ENCODE assay signal across 15 mouse cellular contexts in genomic region chr2:27355684-27356083, GRCm38 (mm10).
A peak's percentile ranks its signal among the peaks of the same experiment; 100 is the strongest.
DNase-seq lines count a peak whose midpoint lies in the region; ATAC-seq and TF ChIP-seq lines count a peak whose summit lies in the region.
"Had no signal": no experiment of that assay in that cellular context is flagged by ENCODE, and none has a peak within 500 bp of the region (broad histone marks: within the 10 kb centered on the region; RNA-seq: fewer than 3 reads in every experiment).

No protein-coding gene starts in this region.

- no peak for TF ChIP-seq POLR2A in bone marrow, adult 2 months (IDR thresholded peaks at IDR 0.05; ENCODE audit: borderline replicate concordance, control insufficient read depth, low read depth, low read length)

- H3K27ac ChIP-seq in heart, embryonic 16.5 days (ENCODE audit: low read length) = no peak overlapping the region
- peak overlapping the region; percentile 71; the same call in 1 of the 2 replicates for H3K27ac ChIP-seq in bone marrow, adult 2 months (ENCODE audit: control insufficient read depth, insufficient read depth, low read depth, low read length, poor library complexity)
- H3K27ac ChIP-seq in embryonic facial prominence, embryonic 12.5 days = peak overlapping the region; percentile 42; the same call in 1 of the 2 replicates
- H3K27ac ChIP-seq: forebrain, embryonic 15.5 days; heart, embryonic 10.5 days had no signal

- 0 out of 2 replicates have a peak, but pooled peaks have one; percentile 28 for ATAC-seq in heart, embryonic 16.5 days (replicated peaks; ENCODE audit: extremely low read depth, insufficient read depth, low FRiP score)
- ATAC-seq in embryonic facial prominence, embryonic 12.5 days (ENCODE audit: insufficient number of reproducible peaks, insufficient read depth, low FRiP score, low TSS enrichment) = no peak
- ATAC-seq: forebrain, embryonic 15.5 days had no signal

- H3K27me3 ChIP-seq in heart, embryonic 16.5 days (ENCODE audit: control insufficient read depth, insufficient read depth, low read length) = no peaks in the 10 kb centered on the region
- no peaks in the 10 kb centered on the region for H3K27me3 ChIP-seq in embryonic facial prominence, embryonic 12.5 days
- H3K27me3 ChIP-seq: forebrain, embryonic 15.5 days had no signal

- no peak for TF ChIP-seq CTCF in bone marrow, adult 2 months (IDR thresholded peaks at IDR 0.05; ENCODE audit: control insufficient read depth, insufficient read depth, low read length)

- DNase-seq in heart, adult 18-20 months = no peak
- DNase-seq in neural tube, embryonic 10.5 days (ENCODE audit: extremely low spot score, low spot score) = peak; percentile 24
- no peak for DNase-seq in layer of hippocampus, adult 9-11 months
- DNase-seq in thymus, adult 18-20 months = no peak
- DNase-seq: adrenal gland, postnatal 36 days; cerebellum, adult 11 months; gastrocnemius, postnatal 14 days; kidney, adult 2 months; liver; right cerebral cortex, adult 18-20 months had no signal

- H3K4me3 ChIP-seq in heart, embryonic 16.5 days (ENCODE audit: low read length) = no peak overlapping the region
- H3K4me3 ChIP-seq in bone marrow, adult 2 months (replicated peaks; ENCODE audit: control insufficient read depth, low read depth, low read length) = no peak overlapping the region
- H3K4me3 ChIP-seq in embryonic facial prominence, embryonic 12.5 days = no peak overlapping the region
- H3K4me3 ChIP-seq: forebrain, embryonic 15.5 days; heart, embryonic 10.5 days had no signal

- 40% methylated on average over 4 of the region's 4 CpGs for WGBS in heart, embryonic 16.5 days
- 67% methylated on average over 4 of the region's 4 CpGs for WGBS in bone marrow, adult 2 months
- WGBS in embryonic facial prominence, embryonic 12.5 days = 32% methylated on average over 4 of the region's 4 CpGs

- no peak overlapping the region for H3K4me2 ChIP-seq in heart, embryonic 16.5 days (ENCODE audit: low read depth, low read length)
- H3K4me2 ChIP-seq in embryonic facial prominence, embryonic 12.5 days (replicated peaks) = no peak overlapping the region
- H3K4me2 ChIP-seq: forebrain, embryonic 15.5 days had no signal

- no peaks in the 10 kb centered on the region; the same call in 1 of the 2 replicates for H3K9me3 ChIP-seq in heart, embryonic 16.5 days (replicated peaks; ENCODE audit: control insufficient read depth, low read length)
- H3K9me3 ChIP-seq in embryonic facial prominence, embryonic 12.5 days = no peaks in the 10 kb centered on the region
- H3K9me3 ChIP-seq: forebrain, embryonic 15.5 days; heart, embryonic 10.5 days had no signal

- peaks cover 8% of the 10 kb centered on the region for H3K4me1 ChIP-seq in heart, embryonic 16.5 days (ENCODE audit: control insufficient read depth, insufficient read depth, low read length)
- peaks cover 9% of the 10 kb centered on the region; the same call in 1 of the 2 replicates for H3K4me1 ChIP-seq in bone marrow, adult 2 months (ENCODE audit: control insufficient read depth, insufficient read depth, low read length)
- peaks cover 14% of the 10 kb centered on the region for H3K4me1 ChIP-seq in embryonic facial prominence, embryonic 12.5 days

- no peak overlapping the region for H3K9ac ChIP-seq in heart, embryonic 16.5 days (ENCODE audit: low read length)
- H3K9ac ChIP-seq in embryonic facial prominence, embryonic 12.5 days = no peak overlapping the region
- H3K9ac ChIP-seq: forebrain, embryonic 15.5 days had no signal

- no peaks in the 10 kb centered on the region for H3K36me3 ChIP-seq in heart, embryonic 16.5 days (ENCODE audit: control insufficient read depth, insufficient read depth)
- H3K36me3 ChIP-seq in embryonic facial prominence, embryonic 12.5 days = peaks cover 6% of the 10 kb centered on the region
- H3K36me3 ChIP-seq: forebrain, embryonic 15.5 days had no signal
